Mouse (Mus musculus): ENCODE data around the gene Zfp644. TPM values are rescaled to one million over a fixed set of nuclear protein-coding genes. Genes with fewer than 3 reads are reported as not detected.

The Zfp644 gene
- polyA plus RNA-seq, 1 experiment: 22.2 TPM

DNA sequence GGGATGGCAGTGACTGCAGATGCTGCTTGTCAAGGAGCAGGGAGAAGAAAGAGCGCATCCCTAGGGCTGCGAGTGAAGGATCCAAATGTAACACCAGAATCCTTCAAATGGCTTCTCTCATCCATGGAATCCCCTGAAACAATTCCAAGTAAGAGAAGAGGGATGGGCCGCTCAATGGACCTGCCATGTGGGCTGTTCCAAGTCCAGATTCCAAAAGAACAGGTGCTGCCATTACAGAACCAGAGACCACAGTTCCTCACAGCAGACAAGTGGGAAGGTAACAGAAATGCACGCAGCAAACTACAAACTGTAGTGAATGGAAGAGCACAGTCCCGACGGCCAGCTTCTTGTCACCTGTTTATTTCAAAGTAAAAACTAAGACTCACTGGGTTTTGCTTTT, 76.6 kb downstream of the Zfp644 start:
- TF ChIP-seq POLR2A (IDR thresholded peaks at IDR 0.05; ENCODE audit: control insufficient read depth, low read depth, low read length): no peak
- no peak for TF ChIP-seq CTCF (IDR thresholded peaks at IDR 0.05; ENCODE audit: control insufficient read depth, insufficient read depth, insufficient replicate concordance, low read depth, low read length)
- Histone ChIP-seq H3K4me1 (ENCODE audit: control insufficient read depth, insufficient read depth, low read length) (no peaks in the 10 kb centered on the region), H3K27ac (ENCODE audit: control insufficient read depth, insufficient read depth, low read depth, low read length) (no peak overlapping the region), H3K36me3 (ENCODE audit: control insufficient read depth, insufficient read depth, low read length) (peaks cover 5% of the 10 kb centered on the region), H3K4me3 (ENCODE audit: control insufficient read depth, low read depth, low read length) (peak overlapping the region; percentile 49), H3K27me3 (ENCODE audit: control insufficient read depth, insufficient read depth, low read length) (no peaks in the 10 kb centered on the region)

DNA sequence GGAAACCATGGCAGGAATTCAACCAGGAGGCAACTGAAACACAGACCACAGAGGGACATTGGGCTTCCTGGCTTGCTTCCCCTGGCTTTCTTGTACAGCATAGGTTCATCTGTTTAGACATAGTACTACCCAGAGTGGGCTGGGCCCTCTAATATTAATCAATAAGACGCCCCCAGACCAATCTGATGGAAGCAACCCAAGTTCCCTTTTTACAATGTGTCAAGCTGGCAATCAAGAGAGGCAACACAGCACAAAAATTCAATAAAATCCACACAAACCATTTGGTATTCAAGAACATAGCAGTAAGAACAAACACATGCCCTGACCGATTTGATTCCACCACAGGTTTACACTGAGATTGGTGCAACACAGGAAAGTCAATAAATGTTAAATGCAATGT, 82.1 kb downstream of the Zfp644 start:
- no peaks in the 10 kb centered on the region for H3K4me1 ChIP-seq (ENCODE audit: control insufficient read depth, insufficient read depth, low read length)
- peaks cover 1% of the 10 kb centered on the region; the same call in 1 of the 2 replicates for H3K36me3 ChIP-seq (ENCODE audit: control insufficient read depth, insufficient read depth, low read length)
- H3K27me3 ChIP-seq (ENCODE audit: control insufficient read depth, insufficient read depth, low read length): no peaks in the 10 kb centered on the region
- no peak overlapping the region for H3K27ac ChIP-seq (ENCODE audit: control insufficient read depth, insufficient read depth, low read depth, low read length)
- no peak overlapping the region for H3K4me3 ChIP-seq (ENCODE audit: control insufficient read depth, low read depth, low read length)
- no peak for TF ChIP-seq CTCF (IDR thresholded peaks at IDR 0.05; ENCODE audit: control insufficient read depth, insufficient read depth, insufficient replicate concordance, low read depth, low read length)
- TF ChIP-seq POLR2A (IDR thresholded peaks at IDR 0.05; ENCODE audit: control insufficient read depth, low read depth, low read length): no peak

DNA sequence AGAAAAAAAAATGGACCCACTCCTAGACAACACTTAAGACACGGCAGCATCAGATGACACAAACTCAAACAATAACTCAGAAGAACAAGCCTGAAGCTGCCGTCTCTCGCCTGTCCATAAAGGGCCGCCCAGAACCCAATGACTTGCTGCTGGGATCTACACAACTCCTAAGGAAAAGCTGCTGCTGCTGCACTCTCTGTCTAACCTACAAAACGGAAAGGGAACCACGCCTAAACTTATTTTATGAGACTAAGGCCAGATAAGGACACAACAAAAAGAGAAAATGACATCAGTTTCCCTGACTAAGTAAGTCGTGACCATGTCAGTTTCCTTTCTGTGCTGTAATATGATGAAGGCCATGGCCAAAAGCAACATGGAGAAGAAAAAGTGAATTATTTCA, 82.5 kb downstream of the Zfp644 start:
- H3K36me3 ChIP-seq (ENCODE audit: control insufficient read depth, insufficient read depth, low read length): peaks cover 1% of the 10 kb centered on the region; the same call in 1 of the 2 replicates
- H3K27me3 ChIP-seq (ENCODE audit: control insufficient read depth, insufficient read depth, low read length): no peaks in the 10 kb centered on the region
- TF ChIP-seq CTCF (IDR thresholded peaks at IDR 0.05; ENCODE audit: control insufficient read depth, insufficient read depth, insufficient replicate concordance, low read depth, low read length) (no peak), POLR2A (IDR thresholded peaks at IDR 0.05; ENCODE audit: control insufficient read depth, low read depth, low read length) (no peak)

DNA sequence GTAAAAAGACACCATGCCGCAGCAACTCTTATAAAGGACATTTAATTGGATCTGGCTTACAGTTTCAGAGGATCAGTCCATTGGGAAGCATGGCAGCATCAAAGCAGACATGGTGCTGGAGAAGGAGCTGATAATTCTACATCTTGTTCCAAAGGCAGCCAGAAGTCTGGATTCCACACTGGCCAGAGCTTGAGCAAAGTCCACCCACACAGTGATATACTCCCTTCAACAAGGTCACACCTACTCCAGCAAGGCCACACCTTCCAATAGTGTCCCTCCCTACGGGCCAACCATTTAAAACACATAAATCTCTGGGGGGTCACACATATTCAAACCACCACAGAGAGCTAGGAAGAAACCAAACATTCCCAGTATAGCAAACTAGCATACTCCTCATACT, 84.9 kb downstream of the Zfp644 start:
- Histone ChIP-seq H3K27ac (ENCODE audit: control insufficient read depth, insufficient read depth, low read depth, low read length) (no peak overlapping the region), H3K4me3 (ENCODE audit: control insufficient read depth, low read depth, low read length) (no peak overlapping the region), H3K4me1 (ENCODE audit: control insufficient read depth, insufficient read depth, low read length) (no peaks in the 10 kb centered on the region), H3K27me3 (ENCODE audit: control insufficient read depth, insufficient read depth, low read length) (no peaks in the 10 kb centered on the region), H3K36me3 (ENCODE audit: control insufficient read depth, insufficient read depth, low read length) (peaks cover 1% of the 10 kb centered on the region; the same call in 1 of the 2 replicates)
- TF ChIP-seq CTCF (IDR thresholded peaks at IDR 0.05; ENCODE audit: control insufficient read depth, insufficient read depth, insufficient replicate concordance, low read depth, low read length): no peak
- TF ChIP-seq POLR2A (IDR thresholded peaks at IDR 0.05; ENCODE audit: control insufficient read depth, low read depth, low read length): no peak

More for the DNA sequence above, 82.5 kb downstream of the Zfp644 start:
- Histone ChIP-seq H3K4me1 (ENCODE audit: control insufficient read depth, insufficient read depth, low read length) (no peaks in the 10 kb centered on the region), H3K27ac (ENCODE audit: control insufficient read depth, insufficient read depth, low read depth, low read length) (no peak overlapping the region), H3K4me3 (ENCODE audit: control insufficient read depth, low read depth, low read length) (no peak overlapping the region)

DNA sequence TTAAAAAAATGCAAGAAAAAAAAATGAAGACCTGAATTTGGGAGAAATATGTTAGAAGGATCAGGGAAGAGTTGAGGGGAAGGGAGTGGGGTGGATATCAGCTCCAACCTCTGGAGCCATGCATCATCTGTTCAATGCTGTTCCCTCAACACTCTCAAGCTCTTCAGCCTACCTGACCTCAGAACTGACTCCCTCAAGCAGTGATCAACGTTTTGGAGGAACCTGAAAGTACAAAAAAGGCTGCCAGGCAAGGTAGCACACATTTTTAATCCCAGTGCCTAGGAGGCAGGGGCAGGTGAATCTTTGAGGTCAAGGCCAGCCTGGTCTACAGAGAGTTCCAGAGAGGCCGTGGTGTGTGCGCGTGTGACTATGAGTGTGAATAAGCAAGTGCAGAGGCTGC, 88.3 kb downstream of the Zfp644 start, which contains the start of gene Gm17304:
Gene Gm17304, plus strand, starts transcription at position 301 of the 400 bp plus-strand sequence.
- Histone ChIP-seq H3K27ac (ENCODE audit: control insufficient read depth, insufficient read depth, low read depth, low read length) (no peak within 1 kb of the TSS), H3K4me3 (ENCODE audit: control insufficient read depth, low read depth, low read length) (no peak within 1 kb of the TSS), H3K27me3 (ENCODE audit: control insufficient read depth, insufficient read depth, low read length) (no peaks in the 10 kb centered on the region), H3K36me3 (ENCODE audit: control insufficient read depth, insufficient read depth, low read length) (no peaks in the 10 kb centered on the region), H3K4me1 (ENCODE audit: control insufficient read depth, insufficient read depth, low read length) (no peaks in the 10 kb centered on the region)
- TF ChIP-seq POLR2A (IDR thresholded peaks at IDR 0.05; ENCODE audit: control insufficient read depth, low read depth, low read length) (no peak), CTCF (IDR thresholded peaks at IDR 0.05; ENCODE audit: control insufficient read depth, insufficient read depth, insufficient replicate concordance, low read depth, low read length) (no peak)

DNA sequence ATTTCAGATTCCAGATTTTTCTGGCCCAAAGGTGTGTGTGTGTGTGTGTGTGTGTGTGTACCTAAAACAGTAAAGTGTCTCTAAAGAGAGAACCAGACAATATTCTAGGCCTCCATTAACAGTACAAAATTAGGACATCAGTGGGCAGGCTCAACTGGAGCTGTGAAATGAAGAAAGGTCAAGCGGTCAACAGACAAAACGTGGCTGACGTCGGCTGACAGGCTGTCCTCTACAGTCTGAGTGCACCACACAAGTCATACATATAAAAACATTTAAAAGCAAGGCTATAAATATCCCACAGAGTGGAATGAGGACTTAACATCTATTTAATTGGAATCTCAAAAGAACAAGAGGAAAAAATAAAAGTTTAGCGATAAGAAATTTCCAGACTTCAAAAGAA, 90.0 kb downstream of the Zfp644 start:
- H3K27me3 ChIP-seq (ENCODE audit: control insufficient read depth, insufficient read depth, low read length): no peaks in the 10 kb centered on the region
- no peak overlapping the region for H3K27ac ChIP-seq (ENCODE audit: control insufficient read depth, insufficient read depth, low read depth, low read length)
- H3K36me3 ChIP-seq (ENCODE audit: control insufficient read depth, insufficient read depth, low read length): no peaks in the 10 kb centered on the region
- no peak overlapping the region for H3K4me3 ChIP-seq (ENCODE audit: control insufficient read depth, low read depth, low read length)
- no peaks in the 10 kb centered on the region for H3K4me1 ChIP-seq (ENCODE audit: control insufficient read depth, insufficient read depth, low read length)
- no peak for TF ChIP-seq POLR2A (IDR thresholded peaks at IDR 0.05; ENCODE audit: control insufficient read depth, low read depth, low read length)
- TF ChIP-seq CTCF (IDR thresholded peaks at IDR 0.05; ENCODE audit: control insufficient read depth, insufficient read depth, insufficient replicate concordance, low read depth, low read length): no peak

DNA sequence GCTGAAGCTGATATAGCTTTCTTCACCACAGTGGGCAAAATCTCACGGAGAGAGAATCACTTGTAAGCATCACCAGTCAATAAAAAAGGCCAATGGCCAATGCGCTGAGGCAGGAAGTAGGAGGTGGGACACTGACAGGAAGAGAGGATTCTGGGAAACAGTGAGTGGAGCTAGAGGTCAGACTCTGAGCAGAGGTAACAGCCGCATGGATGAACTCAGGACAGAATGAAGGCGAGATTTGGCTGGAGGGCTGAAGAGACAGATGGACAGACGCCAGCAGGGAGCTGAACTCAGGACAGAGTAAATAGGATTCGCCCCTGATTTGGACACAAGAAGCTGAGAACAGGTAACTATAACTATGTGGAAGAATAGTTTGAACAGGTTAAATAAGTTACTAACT, 92.0 kb downstream of the Zfp644 start:
- Histone ChIP-seq H3K36me3 (ENCODE audit: control insufficient read depth, insufficient read depth, low read length) (no peaks in the 10 kb centered on the region), H3K27me3 (ENCODE audit: control insufficient read depth, insufficient read depth, low read length) (no peaks in the 10 kb centered on the region), H3K27ac (ENCODE audit: control insufficient read depth, insufficient read depth, low read depth, low read length) (no peak overlapping the region), H3K4me1 (ENCODE audit: control insufficient read depth, insufficient read depth, low read length) (no peaks in the 10 kb centered on the region), H3K4me3 (ENCODE audit: control insufficient read depth, low read depth, low read length) (no peak overlapping the region)
- TF ChIP-seq POLR2A (IDR thresholded peaks at IDR 0.05; ENCODE audit: control insufficient read depth, low read depth, low read length): no peak

DNA sequence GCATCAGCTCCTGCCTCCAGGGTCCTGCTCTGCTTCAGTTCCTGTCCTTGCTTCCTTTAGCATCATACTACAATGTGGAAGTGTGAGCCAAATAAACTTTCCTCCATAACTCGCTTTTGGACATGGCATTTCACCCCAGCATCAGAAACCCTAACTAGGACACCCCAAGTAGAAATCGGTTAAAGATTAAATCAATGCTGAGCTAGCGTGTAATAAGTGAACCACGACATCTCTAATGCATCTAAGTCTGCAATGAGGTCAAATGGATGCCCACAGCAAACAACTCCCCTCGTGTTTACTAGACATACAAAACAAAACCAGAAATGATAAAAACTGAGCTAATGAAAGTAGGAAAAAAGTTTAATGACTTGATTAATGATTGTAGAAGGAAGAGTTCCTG, 92.7 kb downstream of the Zfp644 start:
- Histone ChIP-seq H3K27me3 (ENCODE audit: control insufficient read depth, insufficient read depth, low read length) (no peaks in the 10 kb centered on the region), H3K4me1 (ENCODE audit: control insufficient read depth, insufficient read depth, low read length) (no peaks in the 10 kb centered on the region), H3K4me3 (ENCODE audit: control insufficient read depth, low read depth, low read length) (no peak overlapping the region), H3K36me3 (ENCODE audit: control insufficient read depth, insufficient read depth, low read length) (no peaks in the 10 kb centered on the region), H3K27ac (ENCODE audit: control insufficient read depth, insufficient read depth, low read depth, low read length) (no peak overlapping the region)
- no peak for TF ChIP-seq POLR2A (IDR thresholded peaks at IDR 0.05; ENCODE audit: control insufficient read depth, low read depth, low read length)
- no peak for TF ChIP-seq CTCF (IDR thresholded peaks at IDR 0.05; ENCODE audit: control insufficient read depth, insufficient read depth, insufficient replicate concordance, low read depth, low read length)

Data from testis, adult 2 months (tissue).